Mouse (Mus musculus) hindlimb bud, embryonic 11.5 days (tissue): ENCODE data around the gene Usp48.
A peak's percentile ranks its signal among the peaks of the same experiment; 100 is the strongest.
"Not testable (repeated sequence)": the region's sequence is repeated elsewhere in the genome, so short reads cannot be mapped to it uniquely, and the experiment has no call there.

ENCODE experiments used
- DNase-seq: peaks from one replicate; pipeline ENCODE4 v3.0.0-alpha.2; 2012; ENCODE audit warnings: low read depth, low spot score; ENCODE audit errors: extremely low spot score

Usp48 gene

DNA sequence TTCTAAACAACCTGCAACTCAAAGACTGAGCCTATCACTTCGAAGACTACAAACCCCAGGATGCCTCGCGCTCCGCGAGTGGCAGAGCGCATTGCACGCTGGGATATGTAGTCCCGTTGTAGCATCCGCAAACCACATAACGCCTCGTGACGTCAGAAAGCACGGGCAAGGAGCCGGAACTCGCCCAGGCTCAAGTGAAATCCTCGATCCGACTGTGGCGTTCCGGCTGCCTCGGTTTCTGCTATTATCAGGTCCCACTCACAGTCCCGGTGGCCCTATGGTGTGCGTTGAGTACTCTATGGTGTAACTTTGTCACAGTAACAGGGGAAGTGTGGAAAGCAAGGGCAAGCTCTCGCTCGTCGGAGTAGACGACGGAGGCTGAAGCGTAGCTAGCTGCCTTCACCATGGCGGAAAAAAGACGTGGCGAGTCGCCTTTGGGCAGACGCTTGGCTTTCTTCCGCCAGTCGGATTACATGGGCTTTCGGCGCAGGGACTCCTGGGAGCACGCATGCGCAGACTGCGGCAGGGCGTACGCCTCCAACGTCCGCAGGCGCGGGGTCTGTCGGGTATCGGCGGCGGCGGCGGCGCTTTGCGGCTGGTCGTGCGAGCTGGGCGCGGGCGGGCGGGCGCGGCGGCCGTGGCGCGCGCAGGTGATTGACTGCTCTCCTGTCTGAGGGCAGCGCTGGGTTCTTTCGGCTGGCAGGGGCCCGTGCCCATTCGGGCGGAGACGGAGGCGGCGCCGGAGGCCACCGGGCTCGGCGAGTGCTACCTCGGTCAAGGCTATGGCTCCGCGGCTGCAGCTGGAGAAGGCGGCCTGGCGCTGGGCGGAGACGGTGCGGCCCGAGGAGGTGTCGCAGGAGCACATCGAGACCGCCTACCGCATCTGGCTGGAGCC is at the start of gene Usp48:
Usp48 (plus strand) TSS at position 155 of the 895 bp plus-strand sequence.
- peak; percentile 99 for DNase-seq

- no peak for DNase-seq
Measured at GRCm38 (mm10) chr4:137545568-137545967, 48.0 kb upstream of the Usp48 start.

DNA sequence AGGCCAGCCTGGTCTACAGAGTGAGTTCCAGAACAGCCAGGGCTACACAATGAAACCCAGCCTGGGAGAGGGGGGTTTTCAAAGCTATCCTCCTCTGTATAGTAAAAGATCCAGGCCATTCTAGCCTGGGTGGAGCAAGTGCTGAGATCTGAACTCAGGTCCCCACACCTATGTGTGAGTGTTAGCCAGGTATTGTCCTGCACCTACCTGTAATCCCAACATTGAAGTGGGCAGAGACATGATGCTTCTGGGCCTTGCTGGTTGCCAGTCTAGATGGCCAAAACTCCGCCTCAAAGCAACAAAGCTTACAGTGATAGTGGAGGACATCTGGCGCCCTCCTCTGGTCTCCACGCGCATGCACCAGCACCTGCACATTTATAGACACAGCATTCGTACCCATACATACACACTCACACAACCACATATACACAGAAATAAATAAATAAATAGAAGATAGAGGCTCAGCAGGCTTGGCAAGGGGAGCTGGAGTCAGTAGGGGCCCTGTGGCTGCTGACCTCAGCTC is 47.5 kb upstream of the Usp48 start:
- no peak for DNase-seq

DNA sequence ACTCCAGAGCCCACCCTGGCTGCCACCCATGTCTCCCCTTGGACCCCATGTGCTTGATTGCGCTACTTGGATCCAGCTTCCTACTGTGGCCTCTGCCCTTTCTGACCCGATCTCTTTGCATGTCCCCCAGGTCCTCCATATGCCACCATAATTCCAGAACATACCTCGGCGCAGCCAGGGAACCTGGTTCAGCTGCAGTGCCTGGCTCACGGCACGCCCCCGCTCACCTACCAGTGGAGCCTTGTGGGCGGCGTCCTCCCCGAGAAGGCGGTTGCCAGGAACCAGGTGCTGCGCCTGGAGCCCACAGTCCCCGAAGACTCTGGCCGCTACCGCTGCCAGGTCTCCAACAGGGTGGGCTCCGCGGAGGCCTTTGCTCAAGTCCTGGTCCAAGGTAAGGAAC is 40.1 kb upstream of the Usp48 start:
- no peak for DNase-seq

DNA sequence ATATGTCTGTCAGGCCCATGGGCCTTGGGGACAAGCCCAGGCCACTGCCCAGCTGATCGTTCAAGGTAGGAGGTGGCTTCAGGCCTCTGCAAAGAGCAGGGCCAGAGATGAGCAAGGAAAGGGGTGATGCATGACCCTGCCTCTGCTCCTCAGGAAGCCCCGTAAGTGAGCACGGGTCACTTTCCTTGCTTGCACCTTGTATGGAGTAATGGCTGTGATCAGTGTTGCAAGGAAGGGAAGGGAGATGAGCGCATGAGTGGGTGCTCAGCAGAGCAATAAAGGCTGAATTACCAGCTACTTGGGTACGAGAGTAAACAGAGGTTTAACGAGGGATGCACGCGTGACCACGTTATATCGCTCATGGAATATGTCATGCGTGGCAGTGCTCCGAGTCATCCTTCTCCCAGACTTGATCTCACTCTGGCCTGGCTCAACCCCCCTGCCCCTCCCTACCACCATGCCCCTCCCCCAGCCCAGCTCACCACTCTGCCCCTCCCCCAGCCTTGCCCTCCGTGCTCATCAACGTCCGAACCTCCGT is 36.8 kb upstream of the Usp48 start:
- DNase-seq = no peak

GRCm38 (mm10) chr4:137569873-137570272 is 23.7 kb upstream of the Usp48 start:
- DNase-seq = no peak

DNA sequence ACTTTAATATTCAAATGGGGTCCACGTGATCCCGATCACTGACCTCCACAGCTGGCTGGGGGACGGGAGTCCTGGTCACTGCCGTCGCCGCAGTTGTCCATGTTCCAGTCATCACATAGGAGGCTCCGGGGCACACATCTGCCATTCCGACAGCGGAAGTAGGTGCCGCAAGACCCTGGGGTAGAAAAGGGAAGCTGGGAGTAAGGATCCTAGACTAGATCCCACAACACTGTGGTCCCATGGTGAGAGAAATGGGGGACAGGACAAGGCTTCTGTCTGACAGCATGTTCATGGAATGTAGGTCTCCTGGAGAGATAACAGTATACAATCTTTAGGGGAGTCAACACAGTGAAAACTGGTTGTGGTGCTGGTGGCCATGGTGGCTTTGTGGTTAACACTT is 19.1 kb upstream of the Usp48 start, which contains the start of gene Ldlrad2:
Ldlrad2 (minus strand) TSS at position 101 of the 400 bp plus-strand sequence.
- no peak for DNase-seq

DNA sequence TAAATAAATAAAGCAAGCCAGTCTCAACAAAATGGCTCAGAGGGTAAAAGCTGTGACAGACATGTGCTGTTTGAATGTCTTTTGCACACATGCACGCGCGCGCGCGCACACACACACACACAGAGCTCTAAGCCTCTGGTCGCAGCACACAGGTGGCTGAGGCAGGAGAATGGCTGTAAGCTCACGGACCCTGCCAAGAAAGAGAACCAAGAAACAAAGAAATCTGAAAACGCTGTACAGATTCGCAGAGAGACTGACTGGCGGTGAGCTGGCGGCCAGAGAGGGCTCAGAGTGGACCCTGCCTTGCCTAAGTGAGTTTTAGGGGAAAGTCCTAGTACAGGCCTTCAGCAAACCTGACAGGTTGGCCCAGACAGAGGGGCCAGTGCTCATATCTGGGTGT is 16.1 kb upstream of the Usp48 start:
- no peak for DNase-seq

- DNase-seq = no peak
Measured at GRCm38 (mm10) chr4:137578181-137578845, 15.2 kb upstream of the Usp48 start.

DNA sequence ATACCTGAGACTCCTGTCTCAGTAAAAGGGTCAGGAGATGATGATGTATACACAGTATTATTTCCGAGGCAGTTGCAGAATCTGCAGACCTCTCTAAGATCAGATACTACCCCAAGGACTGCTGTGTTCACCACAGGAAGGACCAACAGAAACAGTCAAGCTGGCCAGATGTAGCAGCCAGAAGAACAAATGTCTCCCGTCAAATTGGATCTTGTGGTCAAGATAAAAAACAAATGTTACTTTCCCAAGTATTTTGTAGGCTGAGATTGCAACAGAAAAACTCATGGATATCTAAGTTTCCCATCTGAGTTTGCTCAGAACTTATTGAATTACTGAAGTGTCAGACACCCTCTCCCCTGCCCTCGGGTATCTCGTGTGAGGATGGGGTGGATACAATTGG is 13.8 kb upstream of the Usp48 start:
- no peak for DNase-seq

DNA sequence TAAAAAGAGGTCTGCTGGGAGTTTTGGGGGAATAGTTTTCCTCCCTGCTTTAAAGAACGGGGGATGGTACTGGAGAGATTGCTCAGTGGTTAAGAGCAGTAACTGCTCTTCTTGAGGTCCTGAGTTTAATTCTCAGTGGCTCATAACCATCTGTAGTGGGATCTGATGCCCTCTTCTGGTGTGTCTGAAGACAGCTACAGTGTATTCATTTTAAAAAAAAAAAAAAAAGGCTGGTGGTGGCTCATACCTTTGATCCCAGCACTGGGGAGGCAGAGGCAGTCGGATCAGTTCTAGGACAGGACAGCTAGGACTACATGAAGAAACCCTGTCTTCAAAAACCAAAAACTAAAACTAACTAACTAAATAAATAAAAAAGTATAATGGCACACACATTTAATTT is 13.3 kb upstream of the Usp48 start:
- no peak for DNase-seq

DNA sequence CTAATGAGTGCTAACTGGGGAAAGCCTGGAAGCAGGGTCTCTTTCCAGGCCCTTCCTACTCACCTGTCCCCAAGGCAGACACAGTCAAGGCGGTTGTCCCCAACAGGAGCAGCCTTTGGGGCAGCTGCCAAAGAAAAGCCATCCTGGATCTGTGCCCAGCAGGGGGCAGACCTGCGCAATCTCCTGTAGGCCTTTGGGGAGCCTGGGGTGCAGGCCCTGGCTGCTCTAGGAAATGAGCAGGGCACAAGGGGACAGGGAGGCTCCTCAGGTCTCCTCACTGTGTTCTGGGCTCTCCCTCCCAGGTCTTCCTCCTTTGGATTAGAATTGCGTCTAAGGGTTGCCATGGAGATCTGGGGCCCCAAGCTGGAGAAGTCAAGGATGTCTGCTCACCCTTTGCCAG is 11.7 kb upstream of the Usp48 start:
- DNase-seq = no peak

- DNase-seq = not testable (repeated sequence)
Measured at GRCm38 (mm10) chr4:137589095-137589494, 4.5 kb upstream of the Usp48 start.

GRCm38 (mm10) chr4:137589586-137589985 is 4.0 kb upstream of the Usp48 start:
- no peak for DNase-seq

DNA sequence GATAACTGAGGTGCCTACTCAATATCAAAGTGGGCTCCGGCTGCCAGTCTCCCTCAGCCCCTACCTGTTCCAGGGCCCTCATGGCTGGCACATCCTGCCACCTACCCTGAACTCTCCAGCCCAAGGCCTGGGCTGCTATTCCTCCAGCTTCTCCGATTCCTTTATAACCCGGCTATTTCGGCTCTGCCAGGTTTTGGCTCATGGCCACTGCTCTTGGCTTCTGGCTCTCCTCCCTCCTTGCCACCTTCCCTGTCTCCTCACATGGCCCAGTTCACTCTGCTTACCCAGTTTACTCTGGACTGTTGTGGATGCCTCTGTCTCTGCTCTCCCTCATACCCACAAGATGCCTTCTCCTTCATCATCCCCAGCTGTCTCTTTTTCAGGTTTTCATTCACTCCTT is 2.6 kb upstream of the Usp48 start:
- no peak for DNase-seq

- no peak for DNase-seq
Measured at GRCm38 (mm10) chr4:137594496-137595270, 1.1 kb downstream of the Usp48 start.

GRCm38 (mm10) chr4:137597098-137597630 is 3.6 kb downstream of the Usp48 start:
- no peak for DNase-seq

GRCm38 (mm10) chr4:137598577-137598976 is 5.0 kb downstream of the Usp48 start:
- DNase-seq = no peak

DNA sequence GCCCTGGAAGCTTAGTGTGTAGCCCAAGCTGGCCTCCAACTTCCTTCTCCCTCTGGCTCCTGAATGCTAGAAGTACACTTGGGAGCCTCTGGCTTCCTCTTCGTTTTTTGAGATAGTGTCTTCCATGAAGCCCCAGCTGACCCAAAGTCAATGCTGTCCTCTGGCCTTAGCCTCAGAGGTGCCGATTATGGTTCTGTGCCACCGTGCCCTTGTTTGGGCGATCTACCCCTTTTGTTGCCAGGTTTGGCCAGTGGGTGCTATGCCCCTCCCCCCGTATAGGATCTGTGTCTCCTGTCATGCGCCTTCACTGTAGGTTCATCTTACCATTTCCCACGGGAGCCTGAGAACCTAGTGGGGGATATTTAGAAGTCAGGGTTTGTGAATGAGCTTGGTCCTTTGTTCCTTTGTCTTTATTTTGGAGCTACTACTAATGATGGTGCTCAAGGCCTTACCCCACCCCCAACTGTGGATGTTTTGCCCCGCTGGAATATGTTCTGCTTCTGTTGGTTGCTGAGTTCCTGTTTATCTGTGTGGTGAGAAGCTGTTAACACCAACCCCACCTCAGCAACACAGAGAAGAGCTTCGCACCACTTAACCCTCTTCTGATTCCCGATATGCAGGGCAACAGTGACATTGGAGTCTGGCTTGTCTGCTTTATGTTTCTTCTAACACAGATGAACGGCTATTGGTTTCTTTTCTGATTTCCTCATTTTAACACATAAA is 10.1 kb downstream of the Usp48 start:
- DNase-seq = no peak

DNA sequence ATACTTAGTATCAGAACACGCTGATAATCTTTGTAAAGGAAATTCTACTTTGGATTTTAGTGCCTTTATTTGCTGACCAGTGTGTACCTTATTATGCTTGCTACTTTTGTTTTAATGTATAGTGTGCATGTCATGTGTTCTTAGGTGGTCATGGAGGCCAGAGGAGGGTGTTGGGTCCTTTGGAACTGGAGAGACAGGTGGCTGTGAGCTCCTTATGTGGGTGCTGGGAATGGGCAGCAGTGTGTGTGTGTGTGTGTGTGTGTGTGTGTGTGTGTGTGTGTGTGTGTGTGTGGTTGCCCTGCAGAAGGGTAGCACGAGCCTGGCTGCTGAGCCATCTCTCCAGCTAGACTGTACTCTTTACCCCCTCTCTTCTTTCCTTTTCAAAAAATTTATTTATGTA is 13.5 kb downstream of the Usp48 start:
- DNase-seq = no peak
